Mouse (Mus musculus): ENCODE results near the gene Olfr821.
"Not testable (repeated sequence)": the region's sequence is repeated elsewhere in the genome, so short reads cannot be mapped to it uniquely, and the experiment has no call there.

Gene Olfr821

DNA sequence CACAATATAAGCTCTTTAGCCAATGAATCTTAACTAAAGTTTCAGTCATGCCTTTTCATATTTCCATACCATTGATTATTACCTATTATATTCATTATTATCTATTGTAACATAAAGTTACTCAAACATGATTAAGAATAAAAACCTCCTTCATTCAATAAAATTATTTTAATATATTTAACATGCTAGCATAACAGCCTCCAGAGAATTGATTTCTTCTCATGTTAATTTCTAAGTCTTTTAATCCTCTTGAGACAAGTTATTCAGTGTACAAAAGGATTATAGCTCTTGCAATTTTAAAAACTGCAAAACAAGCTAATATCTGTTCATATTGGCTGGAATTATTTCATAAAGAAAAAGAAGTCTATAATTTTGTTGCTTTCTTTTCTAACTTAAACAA, at the start of gene Olfr821:
Olfr821 (plus strand) TSS at position 301 of the 400 bp plus-strand sequence.
- no peak for DNase-seq (ENCODE audit: low spot score)

DNA sequence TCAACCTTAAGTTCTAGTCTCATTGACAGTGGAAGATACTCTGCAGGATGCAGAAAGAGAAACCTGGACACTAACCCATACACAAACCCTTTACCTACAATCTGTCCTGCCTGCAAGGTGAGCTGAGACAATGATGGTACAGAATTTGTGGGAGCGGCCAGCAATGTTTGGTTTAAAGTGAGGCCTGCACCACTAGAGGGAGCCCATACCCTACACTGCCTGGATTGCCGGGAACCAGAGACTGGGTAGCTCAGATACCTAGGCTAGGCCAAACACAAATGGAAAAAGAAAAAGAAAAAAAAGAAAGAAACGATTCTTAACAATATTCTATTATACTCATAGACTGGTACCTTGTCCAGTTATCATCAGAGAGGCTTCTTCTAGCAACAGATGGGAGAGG, 48.3 kb upstream of the Olfr821 start:
- not testable (repeated sequence) for DNase-seq (ENCODE audit: low spot score)

DNA sequence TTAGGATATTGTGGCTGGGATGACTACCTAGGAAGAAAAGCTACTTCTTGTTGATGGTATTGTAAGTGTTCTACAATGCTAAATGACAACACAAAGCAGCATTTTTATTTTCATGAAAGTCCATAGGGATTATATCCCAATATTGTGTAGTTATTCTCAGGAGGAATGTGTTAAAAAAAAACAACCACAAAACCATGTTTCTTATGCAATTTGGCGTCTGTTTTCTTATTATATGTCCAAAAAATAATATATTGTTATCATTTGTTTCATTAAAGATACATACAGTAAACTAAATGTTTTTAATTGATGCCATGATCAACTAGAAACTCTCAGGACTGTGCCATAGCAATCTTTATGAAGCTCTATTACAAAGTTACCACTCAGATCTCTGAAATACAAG, 45.2 kb upstream of the Olfr821 start, which contains the start of gene Gm10310:
Gm10310 (minus strand) TSS at position 101 of the 400 bp plus-strand sequence.
- not testable (repeated sequence) for DNase-seq (ENCODE audit: low spot score)

DNA sequence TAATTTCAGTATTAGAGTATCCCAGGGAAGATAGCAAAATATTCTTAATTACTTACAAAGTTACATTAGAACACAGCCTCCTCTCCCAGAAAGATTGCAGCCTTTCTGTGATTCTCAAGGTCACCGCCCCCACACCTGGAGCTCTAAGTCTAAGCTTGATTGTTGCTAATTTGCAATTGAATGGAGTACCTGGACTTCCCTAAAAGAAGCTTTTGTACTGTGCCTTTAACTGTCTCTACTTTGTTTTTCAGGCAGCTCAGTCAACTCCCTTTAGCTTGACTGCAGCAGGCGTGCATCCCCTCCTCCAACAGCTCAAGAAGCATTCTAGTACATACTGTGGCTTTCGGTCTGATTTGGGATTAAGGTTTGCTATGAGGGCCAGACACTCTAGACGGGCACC, 26.0 kb upstream of the Olfr821 start:
- not testable (repeated sequence) for DNase-seq (ENCODE audit: low spot score)

DNA sequence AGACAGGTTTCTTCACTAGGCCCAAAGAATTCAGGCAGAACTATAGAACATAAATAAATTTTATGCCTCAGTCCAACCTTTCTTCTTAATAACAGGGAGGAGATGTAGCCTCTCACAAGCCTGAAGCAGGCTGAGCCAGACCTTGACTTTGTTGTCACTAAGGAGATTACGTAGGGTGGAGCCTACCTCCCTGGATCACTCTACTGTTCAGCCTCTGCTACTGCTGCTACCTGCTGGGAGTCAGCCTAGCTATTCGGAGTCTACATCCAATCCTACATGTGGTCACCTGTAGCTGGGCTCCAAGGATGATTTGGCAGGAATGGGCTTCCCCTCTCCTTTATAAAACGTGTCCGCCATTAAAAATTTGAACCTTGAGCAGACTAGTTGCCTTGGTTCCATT, 24.8 kb upstream of the Olfr821 start:
- not testable (repeated sequence) for DNase-seq (ENCODE audit: low spot score)

DNA sequence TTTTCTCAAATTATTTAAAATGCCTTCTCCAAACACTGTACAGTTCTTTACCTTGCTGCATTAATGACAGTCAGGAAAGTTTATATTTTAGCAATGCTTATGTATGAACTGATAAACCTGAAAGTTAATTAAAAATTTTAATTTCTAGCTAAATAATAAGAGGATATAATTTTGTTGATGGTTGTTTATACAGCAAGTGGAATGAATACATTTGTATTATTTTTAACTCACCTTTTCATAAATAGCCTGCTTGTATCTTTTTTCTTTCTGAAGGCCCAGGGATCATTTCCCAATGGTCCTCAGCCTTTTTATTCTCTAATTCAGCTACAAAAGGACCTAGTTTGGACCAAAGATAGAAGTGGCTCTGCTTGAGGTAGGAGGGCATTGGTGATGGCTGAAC, 17.8 kb upstream of the Olfr821 start, which contains the start of gene Olfr820:
Olfr820 (plus strand) TSS at position 301 of the 400 bp plus-strand sequence.
- no peak for DNase-seq (ENCODE audit: low spot score)

DNA sequence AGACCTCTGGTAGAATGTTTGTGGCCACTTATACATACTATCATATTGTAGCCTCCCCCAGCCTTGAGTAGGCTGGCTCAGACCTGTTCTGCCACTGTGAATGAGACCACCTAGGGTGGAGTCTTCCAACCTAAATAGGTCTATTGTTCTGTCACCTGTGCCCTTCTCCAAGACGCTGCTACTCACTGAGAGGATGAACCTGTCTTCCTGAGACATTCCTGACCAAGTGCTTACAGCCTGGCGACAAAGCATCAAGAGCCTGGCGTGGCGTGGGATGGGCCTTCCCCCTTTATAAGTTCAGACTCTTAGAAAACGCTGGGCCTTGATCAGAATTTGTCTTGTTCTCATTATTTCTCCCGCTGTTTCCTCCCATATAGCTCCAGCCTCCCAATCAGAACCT, 6.9 kb downstream of the Olfr821 start:
- no peak for DNase-seq (ENCODE audit: low spot score)

DNA sequence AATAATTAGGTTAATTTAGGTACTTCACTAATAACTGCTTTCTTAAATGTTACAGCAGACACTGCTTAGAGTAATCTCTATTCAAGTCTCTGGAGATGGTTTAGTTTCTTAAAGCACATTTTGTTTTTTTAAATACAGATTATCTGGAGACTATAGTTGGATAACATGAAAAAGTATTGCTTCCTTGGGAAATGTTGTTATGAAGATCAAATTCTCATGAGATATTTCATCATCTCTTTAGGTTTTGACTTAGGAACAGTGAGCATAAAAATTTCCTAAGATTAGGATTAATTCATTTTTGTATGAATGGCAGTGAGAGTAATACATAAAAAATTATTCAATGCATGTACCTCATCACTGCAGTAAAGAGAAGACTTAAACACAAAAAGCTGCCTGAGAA, 40.8 kb downstream of the Olfr821 start, which contains the start of gene Olfr822:
Olfr822 (plus strand) TSS at position 301 of the 400 bp plus-strand sequence.
- no peak for DNase-seq (ENCODE audit: low spot score)

Measured in T-cell, adult 2 months (primary cell).